Mouse (Mus musculus): ENCODE measurements at regions not wholly inside any gene's neighbourhood (a gene's known extent, or its start where the extent isn't known, plus 50 kb on each side); places are given as distances from the start of the nearest gene placed in this dataset.
A peak's percentile ranks its signal among the peaks of the same experiment; 100 is the strongest.

DNA sequence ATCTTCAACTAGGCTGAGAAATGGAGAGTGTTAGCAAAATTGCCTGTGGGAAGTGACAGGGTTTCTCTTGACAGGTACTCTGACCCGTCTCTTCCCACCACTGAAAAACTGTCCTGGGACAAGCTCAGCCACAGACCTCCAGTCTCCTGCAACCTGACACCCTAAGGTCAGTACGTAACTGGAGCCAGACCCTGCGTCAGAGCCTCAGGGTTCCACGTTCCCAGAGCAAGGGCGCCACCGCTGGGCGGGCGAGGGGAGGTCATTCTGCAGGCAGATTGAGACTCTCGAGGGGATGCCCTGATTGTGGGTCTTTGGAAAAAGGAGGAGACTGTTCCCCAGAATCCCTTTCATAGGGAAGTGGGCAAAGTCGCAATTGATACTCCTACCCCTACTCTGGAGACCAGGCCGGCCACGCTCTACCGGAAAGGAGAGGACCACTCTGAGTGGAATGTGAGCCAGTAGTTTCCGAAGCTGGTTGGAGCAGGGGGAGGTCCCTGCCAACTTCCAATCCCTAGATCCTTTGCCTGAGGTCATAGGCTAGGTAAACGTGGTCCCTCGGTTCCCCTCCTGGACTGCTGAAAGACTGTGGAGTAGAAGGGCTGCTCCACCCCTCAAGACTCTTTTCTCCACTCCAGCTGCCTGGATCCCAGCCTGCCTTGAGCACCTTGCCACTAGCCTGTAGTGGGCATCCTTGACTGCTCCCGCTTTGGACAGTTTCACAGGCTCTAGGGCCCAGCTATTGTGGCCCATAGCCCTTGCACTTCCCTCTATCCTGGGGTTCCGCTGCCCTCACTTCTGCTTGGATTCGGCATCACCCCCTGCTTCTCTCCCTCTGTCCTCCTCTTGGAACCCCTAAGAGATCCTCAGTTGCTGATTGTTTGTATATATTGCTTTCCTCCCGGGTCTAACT lies 61.0 kb upstream of the Lpcat1 start:
- DNase-seq (ENCODE audit: low spot score): no peak

GRCm38 (mm10) chr13:73400921-73401320 lies 66.1 kb upstream of the Lpcat1 start:
- no peak for DNase-seq (ENCODE audit: low spot score)

- DNase-seq (ENCODE audit: low spot score): no peak
Observed at GRCm38 (mm10) chr13:73397033-73397432, 68.7 kb upstream of the Ndufs6 start.

GRCm38 (mm10) chr13:73395856-73396255 lies 67.5 kb upstream of the Ndufs6 start:
- DNase-seq (ENCODE audit: low spot score): no peak

DNA sequence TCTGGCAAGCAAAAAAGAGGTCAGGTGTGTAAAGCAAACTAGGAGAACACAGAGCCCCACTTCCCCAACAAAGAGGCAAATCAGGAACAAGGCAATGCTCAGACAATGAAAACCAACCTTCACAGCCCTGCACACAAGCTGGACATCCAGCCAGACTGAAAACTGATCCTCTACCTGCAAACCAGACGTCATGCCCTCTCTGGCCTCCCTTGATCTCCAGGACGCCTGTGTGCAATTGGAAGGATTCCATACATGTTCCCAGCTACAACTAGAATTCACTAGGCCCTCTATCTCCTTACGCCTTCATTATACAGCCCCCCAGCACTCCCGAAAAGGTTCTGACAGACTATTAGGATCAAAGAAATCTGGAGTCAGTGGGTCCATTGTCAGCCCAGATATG lies 60.7 kb upstream of the Ndufs6 start:
- DNase-seq (ENCODE audit: low spot score): no peak

GRCm38 (mm10) chr13:73383585-73383984 lies 55.2 kb upstream of the Ndufs6 start:
- peak; percentile 24 for DNase-seq (ENCODE audit: low spot score)

All from T-cell, adult 2 months (primary cell).